Comparison of ENCODE assay signal across 8 mouse cellular contexts in the genomic region with DNA sequence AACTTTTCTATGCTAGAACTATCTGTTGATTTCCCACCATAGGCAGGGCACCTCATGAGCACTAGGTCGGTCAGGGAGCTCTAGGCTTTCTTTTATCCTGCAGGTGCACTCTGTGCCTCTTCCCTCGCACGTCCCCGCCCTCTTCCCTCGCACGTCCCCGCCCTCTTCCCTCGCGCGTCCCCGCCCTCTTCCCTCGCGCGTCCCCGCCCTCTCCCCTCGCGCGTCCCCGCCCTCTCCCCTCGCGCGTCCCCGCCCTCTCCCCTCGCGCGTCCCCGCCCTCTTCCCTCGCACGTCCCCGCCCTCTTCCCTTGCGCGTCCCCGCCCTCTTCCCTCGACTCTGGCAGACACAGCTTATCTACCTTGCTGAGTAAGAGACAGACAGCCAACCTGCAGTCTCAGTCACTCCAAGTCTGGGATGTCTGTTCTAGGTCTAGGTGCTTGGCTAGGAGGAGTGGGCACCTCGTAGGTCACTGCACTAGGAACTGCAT. TPM values are rescaled to one million over a fixed set of nuclear protein-coding genes. Genes with fewer than 3 reads are reported as not detected.
DNase-seq lines count a peak whose midpoint lies in the region; ATAC-seq lines count a peak whose summit lies in the region.

No protein-coding gene starts in this region.

- WGBS in embryonic facial prominence, embryonic 15.5 days = 3% methylated on average over 20 of the region's 35 CpGs

- no peak overlapping the region for H3K27ac ChIP-seq in embryonic facial prominence, embryonic 15.5 days (replicated peaks)

- peak overlapping the region; percentile 54 for H3K4me2 ChIP-seq in embryonic facial prominence, embryonic 15.5 days (replicated peaks)

- H3K27me3 ChIP-seq in embryonic facial prominence, embryonic 15.5 days = no peaks in the 10 kb centered on the region
- no peaks in the 10 kb centered on the region for H3K27me3 ChIP-seq in splenic B cell, adult 2 months (ENCODE audit: control insufficient read depth, insufficient read depth, low read length, poor library complexity, severe bottlenecking)

- no peak overlapping the region for H3K9ac ChIP-seq in embryonic facial prominence, embryonic 15.5 days

- peak; percentile 16 to 29 for DNase-seq in urinary bladder, adult 18-20 months (ENCODE audit: low spot score in 2 of 2)
- no peak for DNase-seq in urinary bladder, adult 2 months (ENCODE audit: low spot score)
- DNase-seq in heart, postnatal 10 days = peak; percentile 40 to 41
- peak; percentile 73 to 81 for DNase-seq in kidney, postnatal 4 days
- DNase-seq in mesoderm, embryonic 11.5 days (ENCODE audit: low read depth, low spot score) = peak; percentile 66
- peak; percentile 89 for DNase-seq in splenic B cell, adult 2 months (ENCODE audit: low read depth, low spot score)
- no peak for DNase-seq in layer of hippocampus, postnatal 36 days

- H3K9me3 ChIP-seq in embryonic facial prominence, embryonic 15.5 days (replicated peaks) = no peaks in the 10 kb centered on the region

- H3K4me1 ChIP-seq in embryonic facial prominence, embryonic 15.5 days = peaks cover 13% of the 10 kb centered on the region; the same call in 1 of the 2 replicates

- ATAC-seq in embryonic facial prominence, embryonic 15.5 days (ENCODE audit: insufficient number of reproducible peaks, low FRiP score, low TSS enrichment, low read depth) = peak; percentile 79; the same call in 1 of the 2 replicates

- H3K4me3 ChIP-seq in embryonic facial prominence, embryonic 15.5 days (replicated peaks) = peak overlapping the region; percentile 30

- intact Hi-C loops in heart, postnatal 10 days (cut with DNase I) = no loop called here

- 0 out of 2 replicates have a peak, but pooled peaks cover 1% of the 10 kb centered on the region for H3K36me3 ChIP-seq in embryonic facial prominence, embryonic 15.5 days
- H3K36me3 ChIP-seq in splenic B cell, adult 2 months (ENCODE audit: control insufficient read depth, insufficient read depth, low read length, poor library complexity, severe bottlenecking) = peaks cover 28% of the 10 kb centered on the region

RNA-seq across cellular contexts. Expression of gene Rnf213, which starts 35.8 kb away (rescaled TPM):
- 42.4 and 42.5 TPM in 2 replicates for polyA plus RNA-seq in urinary bladder, adult 2 months (2012; rRNA removed)
- polyA plus RNA-seq in embryonic facial prominence, embryonic 15.5 days (2015; fragmentation: Nextera tagmentation; extraction: Ambion mirVana) = 3.3 and 3.5 TPM in 2 replicates
- total RNA-seq in heart, postnatal 10 days (2021) = 10 to 100 TPM; 14.0 to 19.6 TPM
- 1 to 10 TPM; 3.4 to 4.0 TPM for total RNA-seq in layer of hippocampus, postnatal 36 days (2021)

Comparison
In these comparisons a context has a peak if more than half of its experiments do, and no peak if none do; other contexts are left out.
1. DNase-seq: peak in urinary bladder, adult 18-20 months (2 of 2), heart, postnatal 10 days (2 of 2), kidney, postnatal 4 days (2 of 2), mesoderm, embryonic 11.5 days (single experiment) and splenic B cell, adult 2 months (single experiment); none in urinary bladder, adult 2 months (single experiment) and layer of hippocampus, postnatal 36 days (0 of 2).